Mouse (Mus musculus): ENCODE results near the gene Gm10197. TPM values are rescaled to one million over a fixed set of nuclear protein-coding genes. Genes with fewer than 3 reads are reported as not detected.
A peak's percentile ranks its signal among the peaks of the same experiment; 100 is the strongest.

The Gm10197 gene
- not detected in 2 replicates for polyA plus RNA-seq (2015; fragmentation: Nextera tagmentation; extraction: Ambion mirVana)

DNA sequence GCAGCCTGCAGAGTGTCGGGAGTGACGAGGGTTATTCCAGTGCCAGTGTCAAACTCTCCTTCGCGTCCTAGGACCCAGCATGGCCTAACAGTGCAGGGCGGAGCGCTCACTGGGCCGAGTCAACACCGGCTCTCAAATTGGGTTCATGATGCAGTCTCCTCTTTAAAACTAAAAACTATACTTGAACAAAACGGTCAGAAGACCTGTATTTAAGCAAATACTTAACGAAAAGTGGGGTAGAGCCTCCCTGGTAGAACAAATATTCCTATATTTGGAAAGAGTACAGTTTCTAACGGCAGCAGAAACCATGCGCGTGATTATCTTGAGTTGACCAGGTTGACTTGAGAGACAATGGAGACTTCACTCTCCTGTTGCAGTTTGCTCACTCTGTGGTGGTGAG lies at the start of gene Gm10197:
TSS of gene Gm10197 (minus strand) at position 101 of the 400 bp plus-strand sequence.
- no peak for ATAC-seq
- H3K9me3 ChIP-seq, result no peaks in the 10 kb centered on the region
- peaks cover 9% of the 10 kb centered on the region for H3K4me1 ChIP-seq (replicated peaks)
- H3K27me3 ChIP-seq, result no peaks in the 10 kb centered on the region
- H3K4me3 ChIP-seq (replicated peaks), result no peak within 1 kb of the TSS
- H3K9ac ChIP-seq (replicated peaks), result no peak within 1 kb of the TSS; the same call in 1 of the 2 replicates
- peaks cover 46% of the 10 kb centered on the region for H3K36me3 ChIP-seq
- H3K27ac ChIP-seq, result no peak within 1 kb of the TSS
- 94% methylated on average over 13 of the region's 13 CpGs for WGBS
- H3K4me2 ChIP-seq (replicated peaks), result no peak within 1 kb of the TSS

DNA sequence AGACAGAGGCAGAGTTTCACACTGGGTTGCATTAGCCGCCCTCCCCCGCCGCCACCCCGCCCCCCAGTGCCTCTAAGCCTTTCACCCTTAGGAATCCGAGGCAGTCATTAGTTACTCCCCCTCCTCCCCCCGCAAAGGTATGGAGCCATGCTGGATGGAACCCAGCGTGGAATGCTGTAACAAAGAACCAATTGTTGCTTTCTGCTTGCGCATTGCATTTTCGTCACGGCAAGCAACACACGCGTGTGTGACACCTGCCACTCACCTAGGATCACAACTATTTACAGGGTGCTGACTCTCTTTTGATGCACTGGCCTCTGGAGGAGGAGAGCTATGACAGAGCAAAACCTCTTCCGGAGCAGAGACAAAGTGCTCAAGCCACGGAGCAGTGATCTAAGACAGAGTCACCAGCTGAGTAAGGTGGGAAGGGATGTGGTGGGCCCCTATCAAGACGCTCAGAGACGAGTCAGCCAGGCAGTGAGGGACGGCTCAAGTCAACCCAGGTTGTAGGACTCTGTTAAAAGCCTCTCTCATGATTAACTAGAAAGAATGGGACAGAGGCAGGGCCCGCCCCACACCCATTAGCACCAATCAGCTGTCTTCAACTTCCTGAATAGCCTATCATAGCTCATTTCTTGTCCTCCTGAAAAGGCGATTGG lies 49.5 kb upstream of the Gm10197 start:
- ATAC-seq, result peak; percentile 97
- Histone ChIP-seq H3K27me3 (0 out of 2 replicates have a peak, but pooled peaks cover 10% of the 10 kb centered on the region), H3K36me3 (no peaks in the 10 kb centered on the region), H3K4me3 (replicated peaks) (peak overlapping the region; percentile 48), H3K9me3 (no peaks in the 10 kb centered on the region), H3K4me1 (replicated peaks) (peaks cover 11% of the 10 kb centered on the region), H3K4me2 (replicated peaks) (peak overlapping the region; percentile 92), H3K9ac (replicated peaks) (peak overlapping the region; percentile 66), H3K27ac (peak overlapping the region; percentile 53; the same call in 1 of the 2 replicates)
- under 1% methylated on average over 19 of the region's 19 CpGs for WGBS

GRCm38 (mm10) chr19:53419834-53420233 lies 48.3 kb upstream of the Gm10197 start:
- WGBS, result 58% methylated on average over 5 of the region's 5 CpGs
- Histone ChIP-seq H3K4me2 (replicated peaks) (no peak overlapping the region), H3K27ac (no peak overlapping the region), H3K9me3 (no peaks in the 10 kb centered on the region), H3K27me3 (0 out of 2 replicates have a peak, but pooled peaks cover 10% of the 10 kb centered on the region), H3K4me1 (replicated peaks) (peaks cover 11% of the 10 kb centered on the region), H3K9ac (replicated peaks) (no peak overlapping the region), H3K4me3 (replicated peaks) (no peak overlapping the region), H3K36me3 (no peaks in the 10 kb centered on the region)
- ATAC-seq, result no peak

- 89% methylated on average over 17 of the region's 17 CpGs for WGBS
- Histone ChIP-seq H3K4me3 (replicated peaks) (no peak overlapping the region), H3K4me2 (replicated peaks) (no peak overlapping the region), H3K27me3 (no peaks in the 10 kb centered on the region), H3K4me1 (replicated peaks) (0 out of 2 replicates have a peak, but pooled peaks cover 12% of the 10 kb centered on the region), H3K9ac (replicated peaks) (no peak overlapping the region), H3K36me3 (no peaks in the 10 kb centered on the region), H3K9me3 (no peaks in the 10 kb centered on the region), H3K27ac (no peak overlapping the region)
- no peak for ATAC-seq
These were observed 43.6 kb upstream of the Gm10197 start for GRCm38 (mm10) chr19:53415198-53415597.

DNA sequence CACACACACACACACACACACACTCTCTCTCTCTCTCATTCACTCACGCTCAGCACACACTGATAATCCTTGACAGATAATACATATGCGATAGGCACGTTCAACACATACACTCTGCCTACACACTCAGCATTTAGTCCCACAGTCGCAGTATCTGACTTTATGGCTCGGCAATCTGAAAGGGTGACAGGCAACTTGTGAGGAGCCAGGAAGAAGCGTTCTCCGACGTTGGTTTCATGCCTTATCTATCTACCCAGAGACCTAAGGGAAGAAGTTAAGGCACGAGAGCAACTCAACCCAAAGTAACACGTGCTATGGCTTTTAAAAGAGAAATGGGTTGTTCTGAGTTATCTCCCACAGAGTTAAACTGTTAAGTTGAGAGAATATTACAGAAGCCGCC lies 43.1 kb upstream of the Gm10197 start:
- Histone ChIP-seq H3K9ac (replicated peaks) (no peak overlapping the region), H3K9me3 (no peaks in the 10 kb centered on the region), H3K27ac (no peak overlapping the region), H3K4me1 (replicated peaks) (0 out of 2 replicates have a peak, but pooled peaks cover 12% of the 10 kb centered on the region), H3K36me3 (no peaks in the 10 kb centered on the region), H3K27me3 (no peaks in the 10 kb centered on the region), H3K4me3 (replicated peaks) (no peak overlapping the region), H3K4me2 (replicated peaks) (no peak overlapping the region)
- WGBS, result 90% methylated on average over 11 of the region's 11 CpGs
- no peak for ATAC-seq

- Histone ChIP-seq H3K4me1 (replicated peaks) (0 out of 2 replicates have a peak, but pooled peaks cover 12% of the 10 kb centered on the region), H3K36me3 (no peaks in the 10 kb centered on the region), H3K4me2 (replicated peaks) (no peak overlapping the region), H3K27me3 (no peaks in the 10 kb centered on the region), H3K9ac (replicated peaks) (no peak overlapping the region), H3K27ac (no peak overlapping the region), H3K4me3 (replicated peaks) (no peak overlapping the region), H3K9me3 (no peaks in the 10 kb centered on the region)
- no peak for ATAC-seq
- WGBS, result 90% methylated on average over 15 of the region's 15 CpGs
These were observed 42.2 kb upstream of the Gm10197 start for GRCm38 (mm10) chr19:53413617-53414380.

DNA sequence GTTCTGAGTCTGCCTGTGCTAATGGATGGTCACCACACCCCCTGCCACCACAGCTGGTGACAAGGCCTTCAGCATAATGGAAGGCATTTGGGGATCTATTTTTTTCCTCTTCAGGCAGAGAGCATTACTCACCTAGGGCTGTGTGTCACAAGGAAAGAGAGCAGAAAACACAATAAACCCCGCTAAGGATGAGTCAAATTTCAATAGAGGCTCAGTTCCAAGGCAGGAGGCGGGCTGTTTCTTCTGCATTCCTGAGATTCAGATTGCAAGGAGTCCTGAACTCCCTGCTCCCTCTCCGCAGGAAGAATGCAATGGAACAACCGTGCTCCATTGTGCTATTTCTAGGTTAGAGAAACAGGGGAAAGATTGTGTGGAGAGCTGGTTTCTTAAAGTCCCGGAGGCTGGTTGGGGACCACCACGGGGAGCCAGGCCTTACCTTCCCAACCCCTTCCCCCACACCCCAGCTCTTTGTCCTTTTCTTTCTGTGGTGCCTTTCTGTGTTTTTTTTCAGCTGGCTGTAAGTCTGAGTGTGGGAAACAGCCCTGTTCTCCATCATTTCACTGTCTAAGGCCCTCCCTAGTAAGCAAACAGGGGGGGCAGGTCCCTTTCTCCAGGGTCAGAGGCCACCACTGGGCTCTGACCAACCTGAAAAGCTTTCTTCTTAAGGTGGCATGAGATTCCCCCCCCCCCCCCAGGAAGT lies 40.7 kb upstream of the Gm10197 start:
- H3K27me3 ChIP-seq, result no peaks in the 10 kb centered on the region
- WGBS, result 10% methylated on average over 6 of the region's 6 CpGs
- H3K27ac ChIP-seq, result no peak overlapping the region
- ATAC-seq, result no peak
- H3K4me1 ChIP-seq (replicated peaks), result 0 out of 2 replicates have a peak, but pooled peaks cover 12% of the 10 kb centered on the region
- H3K9ac ChIP-seq (replicated peaks), result no peak overlapping the region
- H3K36me3 ChIP-seq, result no peaks in the 10 kb centered on the region
- no peak overlapping the region for H3K4me2 ChIP-seq (replicated peaks)
- H3K9me3 ChIP-seq, result no peaks in the 10 kb centered on the region
- H3K4me3 ChIP-seq (replicated peaks), result no peak overlapping the region

- peaks cover 4% of the 10 kb centered on the region; the same call in 1 of the 2 replicates for H3K9me3 ChIP-seq
- H3K27ac ChIP-seq, result no peak overlapping the region
- H3K9ac ChIP-seq (replicated peaks), result no peak overlapping the region
- H3K4me2 ChIP-seq (replicated peaks), result no peak overlapping the region
- 70% methylated on average over 17 of the region's 17 CpGs for WGBS
- no peak overlapping the region for H3K4me3 ChIP-seq (replicated peaks)
- 0 out of 2 replicates have a peak, but pooled peaks cover 12% of the 10 kb centered on the region for H3K4me1 ChIP-seq (replicated peaks)
- no peak for ATAC-seq
- H3K36me3 ChIP-seq, result no peaks in the 10 kb centered on the region
- no peaks in the 10 kb centered on the region for H3K27me3 ChIP-seq
These were observed 38.2 kb upstream of the Gm10197 start for GRCm38 (mm10) chr19:53409663-53410307.

DNA sequence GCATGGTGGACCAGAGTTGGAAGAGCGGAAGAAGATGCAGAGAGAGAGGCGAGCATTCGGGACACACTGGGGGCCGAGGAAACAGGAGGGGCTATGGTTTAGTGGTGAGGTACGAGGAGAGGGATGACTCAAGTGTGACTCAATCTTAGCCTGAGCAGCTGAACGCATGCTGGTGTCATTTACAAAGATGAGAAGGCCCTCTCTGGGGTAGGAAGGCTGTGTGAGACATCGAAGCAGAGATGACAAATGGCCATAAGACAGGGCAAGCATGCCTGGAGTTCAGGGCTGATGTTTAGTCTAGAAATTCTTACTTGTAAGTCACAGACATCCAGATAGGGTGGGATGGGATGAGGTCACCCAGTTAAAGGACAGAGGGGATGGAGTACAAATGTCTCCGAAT lies 36.8 kb upstream of the Gm10197 start:
- no peaks in the 10 kb centered on the region for H3K36me3 ChIP-seq
- WGBS, result 88% methylated on average over 8 of the region's 8 CpGs

GRCm38 (mm10) chr19:53407350-53407749 lies 35.8 kb upstream of the Gm10197 start:
- Histone ChIP-seq H3K4me2 (replicated peaks) (no peak overlapping the region), H3K27ac (no peak overlapping the region), H3K36me3 (no peaks in the 10 kb centered on the region), H3K4me1 (replicated peaks) (0 out of 2 replicates have a peak, but pooled peaks cover 9% of the 10 kb centered on the region), H3K9ac (replicated peaks) (no peak overlapping the region), H3K9me3 (peaks cover 8% of the 10 kb centered on the region; the same call in 1 of the 2 replicates), H3K27me3 (no peaks in the 10 kb centered on the region), H3K4me3 (replicated peaks) (no peak overlapping the region)
- ATAC-seq, result no peak
- 81% methylated on average over 2 of the region's 2 CpGs for WGBS

More for the DNA sequence above, 36.8 kb upstream of the Gm10197 start:
- Histone ChIP-seq H3K4me1 (replicated peaks) (0 out of 2 replicates have a peak, but pooled peaks cover 12% of the 10 kb centered on the region), H3K4me2 (replicated peaks) (no peak overlapping the region), H3K9me3 (peaks cover 8% of the 10 kb centered on the region; the same call in 1 of the 2 replicates), H3K4me3 (replicated peaks) (no peak overlapping the region), H3K9ac (replicated peaks) (no peak overlapping the region), H3K27ac (no peak overlapping the region), H3K27me3 (no peaks in the 10 kb centered on the region)
- no peak for ATAC-seq

- Histone ChIP-seq H3K36me3 (no peaks in the 10 kb centered on the region), H3K4me3 (replicated peaks) (no peak overlapping the region), H3K4me1 (replicated peaks) (no peaks in the 10 kb centered on the region), H3K9me3 (peaks cover 8% of the 10 kb centered on the region; the same call in 1 of the 2 replicates), H3K9ac (replicated peaks) (no peak overlapping the region), H3K27me3 (no peaks in the 10 kb centered on the region), H3K27ac (no peak overlapping the region), H3K4me2 (replicated peaks) (no peak overlapping the region)
- no peak for ATAC-seq
- 71% methylated on average over 2 of the region's 2 CpGs for WGBS
These were observed 34.2 kb upstream of the Gm10197 start for GRCm38 (mm10) chr19:53405810-53406209.
